Mouse (Mus musculus): Measurements from ENCODE around the gene Gins1. TPM values are rescaled to one million over a fixed set of nuclear protein-coding genes. Genes with fewer than 3 reads are reported as not detected.

Gene Gins1
- total RNA-seq (2023), result 10.6 and 13.4 TPM in 2 replicates

GRCm38 (mm10) chr2:150904936-150905450, at the start of gene Gins1:
Gene Gins1, plus strand, starts transcription at chr2:150905400.

GRCm38 (mm10) chr2:150904272-150904935, 796 bp upstream of the Gins1 start, which contains the start of gene Abhd12:
Gene Abhd12, minus strand, starts transcription at chr2:150904741.

Other genes with a start within 250 kb of the Gins1 start
- gene Acss1, start 236.9 kb upstream of the Gins1 start, total RNA-seq (2023), result 2.9 and 3.4 TPM in 2 replicates
- not detected in 2 replicates for gene Vsx1, start 216.0 kb upstream of the Gins1 start, total RNA-seq (2023)
- gene Entpd6, start 156.4 kb upstream of the Gins1 start, total RNA-seq (2023), result 3.7 and 4.8 TPM in 2 replicates
- gene Pygb, start 118.7 kb upstream of the Gins1 start, total RNA-seq (2023), result 15.7 and 17.9 TPM in 2 replicates
- 19.9 and 20.4 TPM in 2 replicates for gene Abhd12, start 659 bp upstream of the Gins1 start, total RNA-seq (2023)
- 0.45 and 1.5 TPM in 2 replicates for gene Ninl, start 134.0 kb downstream of the Gins1 start, total RNA-seq (2023)
- gene Nanp, start 134.0 kb downstream of the Gins1 start, total RNA-seq (2023), result 3.1 and 3.4 TPM in 2 replicates
- not detected in 2 replicates for gene Gm14151, start 186.9 kb downstream of the Gins1 start, total RNA-seq (2023)
- not detected in 2 replicates for gene Gm14147, start 192.8 kb downstream of the Gins1 start, total RNA-seq (2023)